ENCODE assay signal across 25 mouse cellular contexts in genomic region chr5:53519998-53520577, GRCm38 (mm10).
"Had no signal": no experiment of that assay in that cellular context is flagged by ENCODE, and none has a peak within 500 bp of the region (broad histone marks: within the 10 kb centered on the region; RNA-seq: fewer than 3 reads in every experiment).

No protein-coding gene starts in this region.

- H3K36me3 ChIP-seq: heart, embryonic 10.5 days; hindbrain, embryonic 10.5 days; hindbrain, embryonic 12.5 days; intestine, embryonic 15.5 days; limb, embryonic 10.5 days; limb, embryonic 12.5 days; liver, embryonic 13.5 days; liver, embryonic 15.5 days had no signal

- H3K27me3 ChIP-seq: hindbrain, embryonic 12.5 days; intestine, embryonic 15.5 days; limb, embryonic 12.5 days; liver, embryonic 13.5 days; liver, embryonic 15.5 days had no signal

- H3K4me2 ChIP-seq: hindbrain, embryonic 12.5 days; hindbrain, embryonic 14.5 days; intestine, embryonic 15.5 days; limb, embryonic 12.5 days; liver, embryonic 11.5 days; liver, embryonic 13.5 days; liver, embryonic 15.5 days had no signal

- DNase-seq: gastrocnemius, adult 2 months; gastrocnemius, postnatal 10 days; gastrocnemius, postnatal 25 days; heart, postnatal 14 days; kidney, adult 18-20 months; kidney, adult 8-10 months; kidney, postnatal 10 days; kidney, postnatal 25 days; kidney, postnatal 4 days; liver; liver, embryonic 13.5 days had no signal

- H3K9me3 ChIP-seq: hindbrain, embryonic 10.5 days; hindbrain, embryonic 12.5 days; intestine, embryonic 15.5 days; limb, embryonic 10.5 days; limb, embryonic 12.5 days; liver, embryonic 13.5 days; liver, embryonic 15.5 days had no signal

- H3K27ac ChIP-seq: gastrocnemius, adult 2 months; heart, embryonic 10.5 days; hindbrain, embryonic 10.5 days; hindbrain, embryonic 12.5 days; hindbrain, embryonic 14.5 days; intestine, embryonic 15.5 days; layer of hippocampus, adult 2 months; left cerebral cortex, adult 2 months; limb, embryonic 10.5 days; limb, embryonic 12.5 days; liver, embryonic 13.5 days; liver, embryonic 15.5 days had no signal

- H3K4me1 ChIP-seq: limb, embryonic 10.5 days; liver, embryonic 13.5 days; liver, embryonic 15.5 days had no signal

- ATAC-seq: hindbrain, embryonic 16.5 days; inflammation-experienced regulatory T-cells, adult 6 months; intestine, embryonic 15.5 days; intestine, postnatal 0 days had no signal

- H3K4me3 ChIP-seq: gastrocnemius, adult 2 months; heart, embryonic 10.5 days; hindbrain, embryonic 10.5 days; hindbrain, embryonic 12.5 days; intestine, embryonic 15.5 days; layer of hippocampus, adult 2 months; left cerebral cortex, adult 2 months; limb, embryonic 10.5 days; limb, embryonic 12.5 days; liver, embryonic 13.5 days; liver, embryonic 15.5 days had no signal

- H3K9ac ChIP-seq: hindbrain, embryonic 12.5 days; hindbrain, embryonic 14.5 days; intestine, embryonic 15.5 days; limb, embryonic 12.5 days; liver, embryonic 13.5 days; liver, embryonic 15.5 days had no signal
